Mouse (Mus musculus): Measurements from ENCODE around the gene Lefty2. TPM values are rescaled to one million over a fixed set of nuclear protein-coding genes. Genes with fewer than 3 reads are reported as not detected.
"Not testable (repeated sequence)": the region's sequence is repeated elsewhere in the genome, so short reads cannot be mapped to it uniquely, and the experiment has no call there.

The Lefty2 gene
- total RNA-seq, 1 experiment, result 68.3 TPM

GRCm38 (mm10) chr1:180934467-180935419 is 41.8 kb downstream of the Lefty2 start, which contains the start of gene Lefty1:
TSS of gene Lefty1 (plus strand) at chr1:180935022.
- H3K4me1 ChIP-seq (ENCODE audit: control insufficient read depth in 2 of 2, insufficient read depth in 2 of 2, low read length in 2 of 2, poor library complexity in 1 of 2), result peaks cover 0 to 15% of the 10 kb centered on the region in 2 experiments; a peak in 2 of 4 replicates
- H3K9ac ChIP-seq (ENCODE audit: insufficient read depth, low read depth, low read length, poor library complexity, severe bottlenecking), result peak within 1 kb of the TSS; percentile 68
- H3K9me3 ChIP-seq (ENCODE audit: control insufficient read depth, insufficient read depth, low read depth, low read length), result no peaks in the 10 kb centered on the region
- H3K27ac ChIP-seq (ENCODE audit: insufficient read depth, low read depth, low read length, poor library complexity, severe bottlenecking), result peak within 1 kb of the TSS; percentile 73
- no peak for DNase-seq (ENCODE audit: low read depth, low spot score)
- in situ Hi-C loops (cut with MboI; ENCODE audit: low sequenced_read_pairs in 2 of 2, unreplicated experiment in 2 of 2), result no loop called here
- peak within 1 kb of the TSS; percentile 59 to 62 for H3K4me3 ChIP-seq (ENCODE audit: insufficient read depth in 1 of 2, low read depth in 1 of 2, low read length in 2 of 2, poor library complexity in 1 of 2, severe bottlenecking in 1 of 2)
- peaks cover 8% of the 10 kb centered on the region; the same call in 1 of the 2 replicates for H3K36me3 ChIP-seq (ENCODE audit: control insufficient read depth, insufficient read depth, low read length, poor library complexity, severe bottlenecking)
- TF ChIP-seq HCFC1 (IDR thresholded peaks at IDR 0.05; ENCODE audit: borderline replicate concordance, insufficient read depth, low read length) (no peak), ZNF384 (IDR thresholded peaks at IDR 0.05; ENCODE audit: low read depth, low read length) (no peak)

GRCm38 (mm10) chr1:180936610-180937398 is 43.9 kb downstream of the Lefty2 start:
- H3K4me3 ChIP-seq (ENCODE audit: insufficient read depth in 1 of 2, low read depth in 1 of 2, low read length in 2 of 2, poor library complexity in 1 of 2, severe bottlenecking in 1 of 2), result peak overlapping the region; percentile 59 to 62
- H3K9ac ChIP-seq (ENCODE audit: insufficient read depth, low read depth, low read length, poor library complexity, severe bottlenecking), result peak overlapping the region; percentile 41
- in situ Hi-C loops (cut with MboI; ENCODE audit: low sequenced_read_pairs in 2 of 2, unreplicated experiment in 2 of 2); H3K36me3 ChIP-seq (ENCODE audit: control insufficient read depth, insufficient read depth, low read length, poor library complexity, severe bottlenecking); H3K27ac ChIP-seq (ENCODE audit: insufficient read depth, low read depth, low read length, poor library complexity, severe bottlenecking); H3K9me3 ChIP-seq (ENCODE audit: control insufficient read depth, insufficient read depth, low read depth, low read length); DNase-seq (ENCODE audit: low read depth, low spot score): not testable (repeated sequence)
- H3K4me1 ChIP-seq (ENCODE audit: control insufficient read depth in 2 of 2, insufficient read depth in 2 of 2, low read length in 2 of 2, poor library complexity in 1 of 2), result peaks cover 0 to 15% of the 10 kb centered on the region in 2 experiments; a peak in 2 of 4 replicates

- H3K27ac ChIP-seq (ENCODE audit: insufficient read depth, low read depth, low read length, poor library complexity, severe bottlenecking); H3K36me3 ChIP-seq (ENCODE audit: control insufficient read depth, insufficient read depth, low read length, poor library complexity, severe bottlenecking); in situ Hi-C loops (cut with MboI; ENCODE audit: low sequenced_read_pairs in 2 of 2, unreplicated experiment in 2 of 2); H3K9me3 ChIP-seq (ENCODE audit: control insufficient read depth, insufficient read depth, low read depth, low read length); H3K9ac ChIP-seq (ENCODE audit: insufficient read depth, low read depth, low read length, poor library complexity, severe bottlenecking); DNase-seq (ENCODE audit: low read depth, low spot score): not testable (repeated sequence)
- Histone ChIP-seq H3K4me1 (ENCODE audit: control insufficient read depth in 2 of 2, insufficient read depth in 2 of 2, low read length in 2 of 2, poor library complexity in 1 of 2) (peaks cover 0 to 15% of the 10 kb centered on the region in 2 experiments; a peak in 2 of 4 replicates), H3K4me3 (ENCODE audit: insufficient read depth in 1 of 2, low read depth in 1 of 2, low read length in 2 of 2, poor library complexity in 1 of 2, severe bottlenecking in 1 of 2) (peak overlapping the region; percentile 26 to 62; a peak in 3 of 4 replicates)
These were observed 44.7 kb downstream of the Lefty2 start for GRCm38 (mm10) chr1:180937631-180938030.

GRCm38 (mm10) chr1:180938781-180939180 is 45.9 kb downstream of the Lefty2 start:
- in situ Hi-C loops (cut with MboI; ENCODE audit: low sequenced_read_pairs in 2 of 2, unreplicated experiment in 2 of 2), result not testable (repeated sequence)
- H3K4me1 ChIP-seq (ENCODE audit: control insufficient read depth in 2 of 2, insufficient read depth in 2 of 2, low read length in 2 of 2, poor library complexity in 1 of 2), result peaks cover 0 to 17% of the 10 kb centered on the region in 2 experiments; a peak in 2 of 4 replicates

More at GRCm38 (mm10) chr1:180938781-180939180, 45.9 kb downstream of the Lefty2 start:
- DNase-seq (ENCODE audit: low read depth, low spot score); H3K9ac ChIP-seq (ENCODE audit: insufficient read depth, low read depth, low read length, poor library complexity, severe bottlenecking); H3K4me3 ChIP-seq (ENCODE audit: insufficient read depth in 1 of 2, low read depth in 1 of 2, low read length in 2 of 2, poor library complexity in 1 of 2, severe bottlenecking in 1 of 2); H3K9me3 ChIP-seq (ENCODE audit: control insufficient read depth, insufficient read depth, low read depth, low read length); H3K27ac ChIP-seq (ENCODE audit: insufficient read depth, low read depth, low read length, poor library complexity, severe bottlenecking); H3K36me3 ChIP-seq (ENCODE audit: control insufficient read depth, insufficient read depth, low read length, poor library complexity, severe bottlenecking): not testable (repeated sequence)
- TF ChIP-seq CHD2 (IDR thresholded peaks at IDR 0.05; ENCODE audit: low read depth, low read length), result 0 out of 2 replicates have a peak, but pooled peaks have one; percentile 25
- TF ChIP-seq ZNF384 (IDR thresholded peaks at IDR 0.05; ENCODE audit: low read depth, low read length), result 0 out of 2 replicates have a peak, but pooled peaks have one; percentile 26

Measured in ES-E14 (cell line).